Mouse (Mus musculus) liver, adult 2 months (tissue): ENCODE data around the gene Ctnnal1.
A peak's percentile ranks its signal among the peaks of the same experiment; 100 is the strongest.

Source experiments
- CTCF ChIP-seq: fragments of 200-500 bp; IDR thresholded peaks from 2 replicates; pipeline ENCODE4 v1.5.1; 2011; ENCODE audit warnings: low read depth, low read length, control low read depth
- POLR2A ChIP-seq: fragments of 200-500 bp; IDR thresholded peaks from 2 replicates; pipeline ENCODE4 v1.6.1; 2011; ENCODE audit warnings: low read length, control low read depth; ENCODE audit not compliant: insufficient read depth; ENCODE audit errors: extremely low read depth

DNA sequence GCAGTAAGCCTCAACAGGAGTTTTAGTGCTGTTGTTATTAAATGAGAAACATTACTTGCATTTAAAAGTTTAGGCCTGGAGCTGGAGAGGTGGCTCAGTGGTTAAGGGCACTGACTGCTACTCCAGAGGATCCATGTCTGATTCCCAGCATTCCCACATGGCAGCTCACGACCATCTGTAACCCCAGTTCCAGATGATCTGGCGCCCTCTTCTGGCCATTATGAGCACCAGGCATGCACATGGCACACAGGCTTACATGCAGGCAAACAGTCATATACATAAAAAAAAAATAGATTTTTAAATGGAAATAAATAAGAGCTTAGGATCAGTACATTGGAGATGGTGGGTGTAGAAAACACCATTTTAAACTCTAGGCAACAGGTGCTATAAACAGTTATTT, 21.0 kb downstream of the Ctnnal1 start:
- TF ChIP-seq POLR2A (no peak), CTCF (0 out of 2 replicates have a peak, but pooled peaks have one; percentile 18)
